Mouse (Mus musculus) olfactory bulb, adult 2 months (tissue): ENCODE results near the gene 4930407I10Rik.

Experiments used
- CTCF ChIP-seq: fragments of 200-500 bp; IDR thresholded peaks from 2 replicates; pipeline ENCODE4 v1.5.1; 2012; ENCODE audit warnings: low read depth, mild to moderate bottlenecking, low read length, moderate library complexity; ENCODE audit not compliant: insufficient read depth
- POLR2A ChIP-seq: fragments of 200-500 bp; IDR thresholded peaks from 2 replicates; pipeline ENCODE4 v1.6.1; 2012; ENCODE audit warnings: mild to moderate bottlenecking, low read depth, low read length, moderate library complexity; ENCODE audit not compliant: insufficient read depth

GRCm38 (mm10) chr15:82058719-82059201 lies at the start of gene 4930407I10Rik:
- TF ChIP-seq POLR2A (no peak), CTCF (no peak)
